Mouse (Mus musculus): ENCODE results near the gene Tmem108.

The Tmem108 gene

DNA sequence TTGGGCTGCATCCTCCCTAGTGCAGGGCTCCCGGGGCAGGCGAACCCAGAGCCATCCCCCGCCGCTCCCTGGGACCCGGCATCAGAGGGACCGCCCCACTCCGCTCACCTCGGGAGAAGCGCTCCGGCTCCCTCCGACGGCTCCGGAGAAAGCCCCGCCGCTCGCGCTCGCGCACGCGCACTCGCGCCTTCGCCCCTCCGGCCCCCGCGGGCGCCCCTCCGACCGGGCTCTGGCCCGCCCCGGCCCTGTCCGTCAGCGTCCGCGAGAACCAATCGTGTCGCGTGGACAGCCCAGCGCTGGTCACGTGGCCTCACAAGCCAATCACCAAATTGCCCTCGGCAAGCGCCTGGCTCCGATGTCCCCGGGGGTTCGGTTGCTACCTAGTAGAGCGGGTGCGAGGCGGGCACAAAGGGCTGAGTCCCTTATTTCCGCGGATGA is at the start of gene Tmem108:
Gene Tmem108, minus strand, starts transcription at position 191 of the 438 bp plus-strand sequence.
- DNase-seq (ENCODE audit: low spot score), result peak; percentile 81

DNA sequence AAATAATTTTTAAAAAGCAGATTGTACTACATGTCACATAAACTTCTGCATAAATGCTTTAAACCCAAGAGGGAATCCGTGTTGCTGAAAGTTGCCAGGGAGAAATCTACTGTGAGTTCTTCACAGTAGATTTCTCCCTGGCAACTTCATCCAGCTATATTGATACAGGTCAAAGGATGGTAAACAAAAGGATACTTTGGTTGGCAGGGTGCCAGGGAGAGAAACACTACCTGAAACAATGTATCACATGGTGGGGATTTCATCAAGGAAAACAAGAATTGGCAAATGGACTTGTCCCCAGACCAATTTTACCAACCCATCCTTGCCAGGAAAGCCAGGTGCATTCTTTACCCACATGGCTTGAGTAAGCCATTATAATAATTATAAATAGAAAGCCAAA is 27.4 kb upstream of the Tmem108 start:
- DNase-seq (ENCODE audit: low spot score), result no peak

DNA sequence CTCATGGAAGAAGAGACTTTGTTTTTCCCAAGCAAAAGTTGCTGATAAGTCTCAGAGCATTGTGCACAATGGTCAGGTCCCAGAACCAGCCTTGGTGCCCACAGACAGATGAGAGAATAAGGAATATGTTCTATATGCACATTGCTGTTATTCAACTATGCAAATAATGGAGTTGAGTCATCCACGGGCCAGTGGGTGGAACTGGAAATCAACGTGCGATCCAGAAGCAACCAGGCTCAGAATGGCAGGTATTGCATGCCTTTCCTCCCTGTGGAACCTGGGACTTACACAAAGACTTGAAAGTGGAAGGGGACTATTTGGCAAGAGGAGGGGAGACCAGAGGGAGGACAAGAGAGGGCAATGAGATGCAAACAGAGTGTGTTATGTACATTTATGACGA is 22.5 kb upstream of the Tmem108 start:
- no peak for DNase-seq (ENCODE audit: low spot score)

DNA sequence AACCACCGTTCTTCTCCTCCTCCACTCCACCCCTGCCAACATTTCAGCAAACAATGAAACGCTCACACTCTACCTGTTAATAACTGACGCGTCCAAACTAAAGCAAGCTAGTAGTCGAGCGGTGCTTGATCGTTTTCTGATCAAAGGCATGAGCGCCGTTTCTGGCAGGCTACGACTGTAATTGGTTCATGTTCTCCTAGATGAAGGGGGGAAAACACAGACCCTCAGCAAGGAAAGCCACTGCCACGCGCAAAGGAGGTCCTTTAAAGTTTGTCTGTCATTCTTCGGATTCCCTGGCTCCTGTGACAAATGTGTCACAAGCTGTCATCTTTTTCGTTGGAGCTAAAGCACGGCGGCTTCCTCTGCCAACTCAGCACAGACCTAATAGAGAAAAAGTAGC is 21.6 kb upstream of the Tmem108 start:
- no peak for DNase-seq (ENCODE audit: low spot score)

DNA sequence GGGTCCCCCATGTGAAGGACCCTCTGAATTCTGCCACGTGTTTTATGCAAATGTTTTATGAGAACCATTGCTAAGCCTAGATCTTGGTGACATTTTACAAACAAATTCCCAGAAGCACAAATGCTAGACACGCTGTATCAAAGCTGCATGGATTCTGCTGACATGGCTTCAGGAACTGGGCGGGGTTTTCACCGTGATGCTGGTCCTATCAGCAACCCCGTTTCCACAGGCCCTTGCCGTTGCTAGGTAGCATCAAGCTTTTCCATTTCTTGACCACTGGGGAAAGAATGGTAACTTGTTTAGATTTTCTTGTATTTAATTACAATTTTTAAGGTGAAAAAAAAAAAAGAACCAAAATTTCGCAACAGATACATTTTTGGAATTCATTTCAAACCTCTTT is 20.7 kb upstream of the Tmem108 start:
- no peak for DNase-seq (ENCODE audit: low spot score)

DNA sequence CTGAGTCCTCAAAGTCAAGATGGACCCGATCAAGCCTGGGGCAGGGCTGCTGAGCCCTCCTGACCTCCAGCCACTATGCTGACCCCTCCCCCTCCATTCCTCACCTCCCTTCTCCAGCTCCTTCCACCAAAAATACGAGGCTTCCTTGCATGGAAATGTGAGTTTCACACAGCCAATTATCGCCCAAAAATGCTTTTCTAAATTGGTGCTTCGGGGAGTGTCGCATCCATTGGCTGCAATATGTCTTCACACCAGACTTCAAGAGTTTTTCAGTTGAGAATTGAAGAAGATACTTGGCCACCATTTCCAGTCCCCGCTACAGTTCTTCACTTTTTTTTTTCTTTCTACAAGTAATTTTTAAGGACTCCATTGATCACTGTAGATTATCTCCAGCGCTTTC is 19.8 kb upstream of the Tmem108 start:
- DNase-seq (ENCODE audit: low spot score), result no peak

DNA sequence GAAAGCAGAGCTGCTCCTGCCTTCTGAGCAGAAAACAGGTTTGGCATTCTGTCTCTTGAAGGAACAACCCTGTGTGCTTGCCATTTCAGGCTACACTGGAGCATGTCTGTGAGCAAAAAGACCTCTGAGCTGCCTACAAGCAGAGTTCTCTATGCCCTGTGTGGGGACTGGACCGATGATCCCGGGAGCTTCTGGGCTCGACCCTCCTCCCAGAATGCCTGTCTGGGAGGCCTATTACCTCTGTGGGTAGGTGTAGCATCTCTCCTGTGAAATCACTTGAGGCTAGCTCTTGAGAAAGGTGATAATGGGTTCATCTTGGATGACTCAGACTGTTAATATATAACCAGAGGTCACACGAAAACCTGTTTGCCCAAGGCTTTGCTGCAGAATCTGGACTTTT is 19.0 kb upstream of the Tmem108 start:
- DNase-seq (ENCODE audit: low spot score), result no peak

DNA sequence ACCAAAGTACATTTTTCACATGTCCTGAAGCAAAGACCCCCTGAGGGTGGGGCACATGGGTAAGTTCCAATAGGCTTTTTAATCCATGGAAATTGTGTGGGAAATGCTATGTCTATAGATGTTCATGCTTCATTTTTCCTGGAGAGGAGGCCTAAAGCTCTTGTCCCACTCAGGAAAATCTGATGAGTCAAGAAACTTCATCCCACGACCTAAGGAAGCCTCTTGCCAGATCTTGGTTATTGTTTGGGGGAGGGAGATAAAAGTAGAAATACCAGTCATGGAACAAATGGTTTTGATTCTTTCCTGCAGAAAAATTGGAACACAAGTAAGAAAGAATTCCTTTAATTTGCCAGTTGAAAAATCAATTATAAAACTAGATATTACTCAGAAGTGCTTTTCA is 16.5 kb upstream of the Tmem108 start:
- no peak for DNase-seq (ENCODE audit: low spot score)

DNA sequence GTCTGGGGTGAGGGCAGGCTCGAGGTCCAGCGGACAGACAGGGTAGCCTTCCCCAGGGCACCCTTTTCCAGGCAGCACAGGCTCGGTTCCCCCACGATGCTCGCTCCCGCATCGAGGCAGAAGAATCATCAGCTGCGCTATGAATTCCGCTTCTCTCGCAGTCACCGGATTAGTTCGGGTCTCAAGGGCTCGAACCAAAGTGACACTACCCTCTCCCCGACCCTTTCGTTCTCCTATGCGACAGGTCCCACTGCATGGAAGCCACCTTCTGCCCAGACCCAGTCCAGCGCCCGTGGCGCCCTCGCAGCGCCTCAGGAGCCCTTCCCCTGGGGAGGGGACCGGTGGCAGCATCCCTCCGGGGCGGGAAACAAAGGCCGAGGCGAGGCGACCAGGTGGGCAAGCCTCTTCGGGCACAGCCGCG is 476 bp downstream of the Tmem108 start:
- DNase-seq (ENCODE audit: low spot score), result no peak

DNA sequence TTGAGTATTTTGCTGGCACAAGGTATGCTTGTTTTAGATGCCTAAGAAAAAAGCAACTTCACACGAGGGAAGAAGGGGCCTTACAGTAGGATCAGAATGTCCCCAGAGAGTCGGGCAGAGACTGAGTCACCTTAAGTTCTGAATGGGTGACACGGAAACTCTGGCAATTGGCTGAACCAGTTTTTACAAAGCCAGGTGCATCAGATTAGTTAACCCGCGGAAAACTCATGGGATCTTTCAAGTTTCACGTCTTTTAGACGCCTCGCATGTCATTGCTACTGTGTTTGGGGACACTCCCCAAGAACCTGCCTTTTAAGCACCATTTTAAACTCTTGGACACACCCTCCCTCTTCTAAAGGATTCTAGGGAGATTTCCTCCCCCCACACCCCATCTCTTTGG is 1.3 kb downstream of the Tmem108 start:
- DNase-seq (ENCODE audit: low spot score), result no peak

DNA sequence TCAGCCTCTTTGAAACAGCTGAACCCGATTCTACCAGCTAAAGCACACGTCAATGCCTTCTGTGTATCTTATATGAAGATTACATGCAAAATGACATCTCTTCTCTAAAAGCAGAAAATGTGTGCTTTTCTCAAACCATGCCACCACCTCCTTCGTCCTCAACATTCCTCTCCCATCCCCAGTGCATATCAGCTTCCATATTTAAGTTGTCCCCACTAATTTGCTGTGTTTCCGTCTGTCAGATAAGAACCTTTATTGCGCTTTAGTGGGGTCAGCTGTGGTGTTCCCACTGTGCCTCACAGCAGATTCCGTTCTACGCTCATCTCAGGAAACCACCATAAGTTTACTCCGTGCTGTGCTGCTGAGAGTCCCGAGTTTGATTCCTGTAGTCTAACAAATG is 1.8 kb downstream of the Tmem108 start:
- no peak for DNase-seq (ENCODE audit: low spot score)

DNA sequence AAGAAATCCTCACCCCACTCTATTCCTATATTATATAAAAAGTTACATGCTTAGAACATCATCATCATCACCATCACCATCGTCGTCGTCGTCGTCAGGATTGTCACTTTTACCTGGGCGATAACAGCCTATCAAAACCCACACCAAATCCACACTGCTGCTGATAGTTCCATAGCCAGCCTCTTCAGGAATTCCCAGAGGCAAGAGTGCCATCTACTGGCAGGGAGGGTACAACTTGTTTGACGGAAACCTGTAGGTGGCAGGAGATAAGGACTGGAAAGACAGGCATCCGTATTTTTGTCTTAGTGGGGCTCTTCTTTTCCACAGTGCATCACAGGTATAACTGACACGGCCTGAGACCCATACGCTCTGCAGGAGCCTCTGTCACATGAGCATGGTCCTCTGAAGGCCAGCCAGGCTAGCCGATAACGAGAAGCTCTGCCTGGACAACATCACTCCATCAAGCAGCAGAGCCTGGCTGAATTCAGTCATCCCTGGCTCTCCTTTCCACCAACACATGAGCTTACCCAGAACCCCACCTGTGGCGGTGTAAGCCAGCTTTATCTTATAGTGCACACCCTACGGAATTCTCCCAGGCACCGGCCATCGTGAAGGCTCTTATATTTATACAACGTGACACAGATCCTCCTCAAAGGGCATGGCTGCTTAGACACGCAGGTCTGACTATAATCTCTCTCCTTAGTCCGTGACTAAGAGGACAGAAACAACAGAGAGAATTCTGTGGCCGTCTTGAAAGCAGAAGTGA is 2.5 kb downstream of the Tmem108 start:
- peak; percentile 47 for DNase-seq (ENCODE audit: low spot score)

DNA sequence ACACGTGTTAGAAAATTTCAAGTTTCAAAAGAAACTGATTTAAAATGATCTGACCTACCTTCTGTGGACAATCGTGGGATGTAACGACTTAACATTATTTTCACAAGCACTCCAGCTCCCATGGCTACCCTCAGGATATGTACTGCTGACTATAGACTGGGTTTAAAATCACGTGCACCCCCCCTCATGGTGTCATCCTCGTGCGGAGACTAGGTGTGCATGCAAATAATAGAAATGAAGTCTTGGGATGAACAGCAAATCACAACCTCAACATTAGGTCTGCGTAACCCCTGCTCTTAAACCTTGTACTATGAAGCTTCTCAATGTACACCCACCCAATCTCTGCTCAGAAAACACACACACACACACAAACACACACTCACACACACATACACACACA is 3.4 kb downstream of the Tmem108 start:
- DNase-seq (ENCODE audit: low spot score), result no peak

DNA sequence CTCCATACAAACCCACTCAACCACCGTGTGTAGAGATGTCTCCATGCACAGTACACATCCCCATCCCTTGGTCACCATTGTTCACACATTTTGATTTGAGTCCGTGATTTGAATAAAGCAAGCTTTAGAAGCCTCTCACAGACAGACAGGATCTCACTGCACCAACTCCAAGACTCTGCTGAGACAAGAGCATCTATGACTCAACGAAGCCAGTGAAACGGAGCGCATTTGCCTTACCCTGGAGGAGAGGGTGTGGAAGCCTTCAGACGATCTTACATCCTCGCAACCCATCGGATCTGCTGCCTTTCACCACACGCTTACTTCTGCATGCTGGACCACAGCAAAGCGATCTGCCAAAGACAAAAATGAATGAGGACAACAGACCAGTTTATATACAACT is 9.0 kb downstream of the Tmem108 start:
- DNase-seq (ENCODE audit: low spot score), result no peak

DNA sequence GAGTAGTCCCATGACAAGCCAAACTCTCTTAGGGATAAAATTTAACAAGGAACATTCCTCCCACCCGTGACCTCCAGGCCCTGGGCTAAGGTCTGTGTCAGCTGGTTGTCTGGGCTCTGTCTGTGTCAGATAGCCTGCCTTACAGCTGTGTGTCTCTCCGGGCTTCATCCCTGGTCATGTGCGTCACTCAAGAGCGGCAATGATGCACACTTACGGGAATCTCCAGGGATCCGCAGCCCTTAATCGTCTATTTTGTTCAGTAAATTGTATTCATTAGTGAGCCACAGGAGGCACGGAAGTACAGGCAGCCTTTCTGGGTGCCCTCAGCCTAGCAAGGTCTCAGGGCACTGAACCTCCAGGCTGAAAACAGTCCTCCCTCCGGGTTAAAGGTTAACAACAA is 10.1 kb downstream of the Tmem108 start:
- DNase-seq (ENCODE audit: low spot score), result no peak

DNA sequence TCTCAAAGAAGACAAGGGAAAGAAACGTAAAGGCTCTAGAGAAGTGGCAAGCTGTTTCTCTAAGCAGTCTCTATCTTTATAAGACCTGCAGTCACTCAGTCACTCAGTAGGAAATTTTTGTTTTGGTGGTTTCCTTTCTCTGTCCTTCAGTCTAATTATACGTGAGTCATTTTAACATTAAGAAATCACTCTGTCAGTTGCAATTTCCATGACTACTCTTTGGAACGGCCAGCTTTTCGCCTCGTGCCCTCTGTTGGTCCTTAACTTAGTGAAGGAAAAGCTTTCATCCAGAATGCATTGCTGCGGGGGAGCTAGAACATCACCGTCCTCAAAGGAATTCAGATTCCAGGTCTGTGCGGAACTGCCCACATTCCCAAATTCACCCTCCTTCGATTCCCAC is 11.1 kb downstream of the Tmem108 start:
- no peak for DNase-seq (ENCODE audit: low spot score)

DNA sequence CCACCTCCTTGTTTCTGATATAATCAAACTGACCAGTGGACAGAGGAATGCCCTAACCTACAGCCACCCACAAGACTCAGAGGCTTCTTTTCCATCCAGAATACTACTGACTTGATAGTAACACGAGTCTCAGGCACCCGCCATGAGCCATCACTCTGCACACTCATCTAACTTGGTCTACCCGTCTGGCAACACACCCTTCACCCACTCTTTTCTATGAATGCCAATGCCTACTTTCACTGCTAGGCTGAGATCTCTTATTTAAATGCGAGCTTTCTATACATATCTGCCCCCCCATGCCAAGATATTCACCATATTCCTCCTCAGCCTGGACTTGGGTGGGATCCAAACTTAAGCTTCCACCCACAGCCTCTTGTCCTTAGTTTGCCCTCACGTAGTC is 15.0 kb downstream of the Tmem108 start:
- DNase-seq (ENCODE audit: low spot score), result no peak

DNA sequence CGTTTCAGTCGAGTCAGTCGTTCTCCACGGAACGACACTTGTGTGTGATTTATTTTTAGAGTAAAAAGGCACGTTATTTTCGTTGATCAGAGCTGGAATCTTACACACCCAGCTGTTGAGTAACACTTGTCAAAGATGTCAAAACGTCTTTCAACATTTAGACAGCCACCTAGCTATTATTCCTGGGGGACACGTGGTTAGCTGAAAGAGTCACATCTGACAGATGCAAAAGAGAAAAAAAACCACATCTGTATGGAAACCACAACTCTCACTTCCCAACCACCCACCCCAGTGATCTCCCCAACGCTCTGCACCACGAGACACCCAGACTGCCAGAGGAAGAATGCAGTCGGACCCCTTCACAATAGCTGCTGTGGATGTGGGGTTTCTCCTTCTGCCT is 21.5 kb downstream of the Tmem108 start:
- no peak for DNase-seq (ENCODE audit: low spot score)

DNA sequence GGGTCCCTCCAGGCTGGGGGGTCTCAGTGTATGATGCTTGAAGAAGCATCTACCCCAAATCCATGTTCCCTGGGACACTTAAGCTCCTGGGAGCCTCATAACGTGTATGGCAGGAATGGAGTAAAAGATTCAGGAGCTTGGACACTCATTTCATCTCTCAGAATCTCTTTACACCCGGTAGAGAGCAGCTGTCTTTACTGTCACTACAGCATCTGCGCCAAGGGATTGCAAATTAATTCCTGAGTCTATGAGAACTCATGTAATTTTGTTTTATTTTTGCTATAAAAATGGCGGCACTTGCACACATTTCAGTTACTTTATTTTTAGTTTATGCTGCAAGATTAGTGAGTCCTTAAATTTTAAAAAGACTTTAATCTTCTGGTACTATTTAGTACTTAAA is 22.6 kb downstream of the Tmem108 start:
- no peak for DNase-seq (ENCODE audit: low spot score)

DNA sequence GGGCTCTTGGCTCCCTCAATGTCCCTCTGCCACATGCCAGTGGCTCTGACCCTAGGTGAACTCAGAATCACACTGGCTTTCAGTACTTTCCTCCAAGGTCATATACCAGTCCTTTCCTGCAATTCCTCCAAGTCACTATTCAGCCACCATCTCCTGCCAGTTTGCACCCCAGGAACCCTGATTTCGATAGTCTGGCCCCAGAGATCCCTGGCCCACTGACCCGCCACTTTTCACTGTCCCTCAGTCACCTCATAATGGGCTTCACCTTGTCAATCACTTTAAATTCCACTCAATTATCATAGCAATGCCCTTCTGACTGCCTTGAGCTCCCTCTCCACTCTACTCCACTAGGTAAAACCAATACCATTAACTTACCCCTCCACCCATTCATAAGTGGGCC is 31.9 kb downstream of the Tmem108 start:
- no peak for DNase-seq (ENCODE audit: low spot score)

DNA sequence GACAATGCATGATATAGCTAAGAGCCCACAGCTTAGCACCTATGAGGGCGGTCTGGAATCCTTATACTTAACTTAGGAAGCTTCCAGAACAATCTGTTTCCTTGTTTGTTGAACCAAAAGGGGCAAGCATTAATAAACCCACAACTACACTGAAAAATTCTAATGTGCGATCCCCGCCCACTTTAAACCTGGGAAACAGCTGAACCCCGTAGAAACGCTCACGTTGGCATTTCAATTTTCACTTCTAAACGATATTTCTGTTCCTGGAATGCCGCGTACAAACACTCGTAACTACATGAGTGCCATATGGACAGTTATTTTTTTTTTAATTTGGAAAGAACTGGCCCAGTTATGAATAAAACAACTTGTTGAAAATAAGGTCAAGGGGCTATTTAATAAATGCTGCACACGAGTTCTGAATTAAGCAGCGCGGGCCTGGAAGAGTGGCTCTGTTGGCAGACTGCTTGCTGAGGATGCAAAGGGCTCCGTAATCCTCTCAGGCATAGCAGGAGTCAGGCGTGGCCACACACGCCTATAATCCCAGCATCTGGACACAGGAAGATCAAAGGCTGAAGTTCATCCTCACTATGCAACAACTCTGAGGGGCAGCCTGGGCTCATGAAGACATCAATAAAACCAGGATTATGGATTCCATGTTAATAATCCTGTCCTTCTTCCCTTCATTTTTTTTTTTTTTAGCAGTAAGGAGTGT is 34.7 kb downstream of the Tmem108 start:
- DNase-seq (ENCODE audit: low spot score), result no peak

DNA sequence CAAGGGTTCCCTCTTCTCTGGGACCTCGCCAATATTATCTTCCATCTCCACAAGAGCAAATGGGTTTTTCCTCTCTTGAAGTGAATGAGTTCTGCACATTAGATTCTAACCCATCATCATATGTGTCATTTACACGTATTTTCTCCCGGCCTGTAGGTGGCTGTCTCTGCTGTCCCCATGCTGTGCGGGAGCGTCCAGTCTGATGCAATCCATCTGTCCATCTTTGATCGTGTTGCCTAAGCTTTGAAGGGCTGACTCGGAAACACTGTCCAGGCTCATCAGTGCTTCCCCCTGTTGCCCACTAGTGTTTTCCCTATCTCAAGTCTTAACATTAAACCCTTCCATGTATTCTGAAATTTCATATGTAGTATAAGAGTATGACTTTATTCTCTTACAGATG is 36.1 kb downstream of the Tmem108 start:
- no peak for DNase-seq (ENCODE audit: low spot score)

DNA sequence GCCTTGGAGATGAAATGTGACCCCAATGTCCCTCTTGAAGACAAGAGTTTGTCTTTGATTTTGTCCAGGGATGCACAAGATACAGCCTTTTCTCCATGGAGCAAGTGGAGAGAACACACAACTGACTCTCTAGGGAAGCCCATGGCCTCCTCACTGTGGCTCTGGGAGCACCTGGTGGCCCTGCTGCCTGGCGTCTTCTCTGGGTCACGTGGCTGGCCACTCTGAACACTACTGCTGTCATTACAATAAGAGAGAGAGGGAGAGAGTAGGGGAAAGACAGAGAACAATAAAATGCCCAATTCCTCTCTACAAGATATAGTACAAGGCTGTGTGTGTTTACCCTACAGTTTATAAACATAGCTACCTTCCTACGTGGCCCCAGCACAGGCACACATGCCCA is 40.2 kb downstream of the Tmem108 start:
- no peak for DNase-seq (ENCODE audit: low spot score)

DNA sequence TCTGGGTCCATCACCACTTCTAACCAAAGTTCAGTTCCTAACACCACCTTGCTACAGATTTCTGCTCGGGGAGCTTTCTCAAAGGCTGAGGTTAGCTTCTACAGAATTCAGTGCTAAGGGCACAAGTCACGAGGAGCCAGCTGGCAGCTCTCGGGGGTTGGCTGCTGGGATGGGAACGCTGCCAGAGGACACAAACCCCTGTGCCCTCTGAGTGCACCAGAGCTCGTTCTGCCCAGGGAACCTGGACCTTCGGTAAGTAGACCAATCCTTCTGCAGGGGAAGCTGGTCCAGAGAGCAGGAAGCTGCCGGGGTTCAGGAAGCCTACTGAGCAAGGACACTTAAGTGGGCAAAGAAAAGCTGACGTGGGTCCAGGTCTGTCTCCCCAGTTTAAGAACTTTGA is 40.6 kb downstream of the Tmem108 start:
- no peak for DNase-seq (ENCODE audit: low spot score)

Data from ovary, postnatal 36 days (tissue).